Mouse (Mus musculus) heart, adult 2 months (tissue): Measurements from ENCODE around the gene Klf15.

Experiments used
- CTCF ChIP-seq: fragments of 200-600 bp; IDR thresholded peaks from 2 replicates; pipeline ENCODE4 v1.8.1; 2022; ENCODE audit warnings: antibody characterized with exemption, mild to moderate bottlenecking, moderate library complexity
- POLR2A ChIP-seq: fragments of 200-500 bp; IDR thresholded peaks from 2 replicates; pipeline ENCODE4 v1.6.1; 2011; ENCODE audit warnings: mild to moderate bottlenecking, low read depth, low read length, control low read depth; ENCODE audit not compliant: insufficient read depth

DNA sequence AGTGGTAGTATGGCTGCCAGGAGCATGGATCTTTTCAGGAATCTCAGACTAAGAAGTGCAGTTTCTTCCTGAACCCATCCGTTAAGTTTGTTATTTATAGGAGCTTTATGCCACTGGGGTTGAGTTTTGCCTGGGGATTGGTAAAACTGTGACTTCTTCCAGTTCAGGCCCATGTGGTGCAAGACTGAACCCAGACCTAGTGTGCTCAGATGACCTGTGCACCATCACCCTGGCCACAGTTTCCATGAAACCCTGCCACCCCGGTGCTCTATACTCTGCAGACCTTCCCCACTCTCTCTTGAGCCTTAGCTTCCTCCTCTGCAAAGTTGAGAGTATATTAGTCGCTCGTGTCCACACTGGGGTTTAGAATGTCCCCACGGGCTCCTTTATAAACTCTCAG, 50.0 kb downstream of the Klf15 start:
- no peak for TF ChIP-seq CTCF
- no peak for TF ChIP-seq POLR2A
